Mouse (Mus musculus) heart, adult 2 months (tissue): ENCODE data around the gene 1700003E16Rik.

ENCODE experiments used
- CTCF ChIP-seq: fragments of 200-600 bp; IDR thresholded peaks from 2 replicates; pipeline ENCODE4 v1.8.1; 2022; ENCODE audit warnings: antibody characterized with exemption, mild to moderate bottlenecking, moderate library complexity
- EP300 ChIP-seq: fragments of 200-500 bp; IDR thresholded peaks from 2 replicates; pipeline ENCODE4 v1.6.1; 2011; ENCODE audit warnings: low read depth, low read length, control low read depth; ENCODE audit not compliant: insufficient read depth
- POLR2A ChIP-seq: fragments of 200-500 bp; IDR thresholded peaks from 2 replicates; pipeline ENCODE4 v1.6.1; 2011; ENCODE audit warnings: mild to moderate bottlenecking, low read depth, low read length, control low read depth; ENCODE audit not compliant: insufficient read depth

DNA sequence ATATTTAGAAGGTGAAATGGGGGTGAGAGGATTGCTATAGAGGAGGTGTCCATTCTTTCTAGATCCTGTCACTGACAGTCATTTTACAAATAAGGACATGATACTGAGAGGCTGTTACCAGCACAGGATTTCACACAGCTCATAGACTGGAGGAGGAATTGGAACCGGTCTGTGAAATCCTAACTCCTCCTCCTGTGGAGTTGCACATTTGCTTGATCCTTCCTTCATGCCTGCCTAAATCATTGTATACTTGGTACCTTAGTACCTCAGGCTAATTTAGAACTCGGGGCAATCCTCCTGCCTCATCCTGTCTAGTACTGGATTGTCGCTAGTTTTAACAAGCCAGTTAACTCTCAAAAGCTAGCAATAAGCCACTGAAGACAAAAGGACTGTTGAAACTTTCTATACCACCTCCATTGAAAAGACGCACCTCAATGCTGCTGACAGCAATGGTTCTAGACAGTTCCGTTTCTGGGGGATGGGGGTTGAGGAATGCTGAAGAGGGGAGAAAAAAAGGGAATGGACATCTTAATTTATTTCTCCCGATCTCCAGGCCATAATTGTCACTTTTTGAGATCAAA is 8.9 kb downstream of the 1700003E16Rik start:
- TF ChIP-seq POLR2A: peak; percentile 78; the same call in 1 of the 2 replicates
- TF ChIP-seq EP300: no peak
- no peak for TF ChIP-seq CTCF
